Mouse (Mus musculus) central nervous system, embryonic 11.5 days (tissue): ENCODE results near the gene Mgea5. TPM values are rescaled to one million over a fixed set of nuclear protein-coding genes. Genes with fewer than 3 reads are reported as not detected.

Source experiments
- polyA plus RNA-seq: library from polyadenylated mRNA; depleted of rRNA; stranded (reverse); fragments of >200 nt; gene quantifications from 2 replicates; pipeline ENCODE4 v1.2.3, GENCODE M21; 2012; rRNA removed

Mgea5 gene
- 140 and 157 TPM in 2 replicates for polyA plus RNA-seq

DNA sequence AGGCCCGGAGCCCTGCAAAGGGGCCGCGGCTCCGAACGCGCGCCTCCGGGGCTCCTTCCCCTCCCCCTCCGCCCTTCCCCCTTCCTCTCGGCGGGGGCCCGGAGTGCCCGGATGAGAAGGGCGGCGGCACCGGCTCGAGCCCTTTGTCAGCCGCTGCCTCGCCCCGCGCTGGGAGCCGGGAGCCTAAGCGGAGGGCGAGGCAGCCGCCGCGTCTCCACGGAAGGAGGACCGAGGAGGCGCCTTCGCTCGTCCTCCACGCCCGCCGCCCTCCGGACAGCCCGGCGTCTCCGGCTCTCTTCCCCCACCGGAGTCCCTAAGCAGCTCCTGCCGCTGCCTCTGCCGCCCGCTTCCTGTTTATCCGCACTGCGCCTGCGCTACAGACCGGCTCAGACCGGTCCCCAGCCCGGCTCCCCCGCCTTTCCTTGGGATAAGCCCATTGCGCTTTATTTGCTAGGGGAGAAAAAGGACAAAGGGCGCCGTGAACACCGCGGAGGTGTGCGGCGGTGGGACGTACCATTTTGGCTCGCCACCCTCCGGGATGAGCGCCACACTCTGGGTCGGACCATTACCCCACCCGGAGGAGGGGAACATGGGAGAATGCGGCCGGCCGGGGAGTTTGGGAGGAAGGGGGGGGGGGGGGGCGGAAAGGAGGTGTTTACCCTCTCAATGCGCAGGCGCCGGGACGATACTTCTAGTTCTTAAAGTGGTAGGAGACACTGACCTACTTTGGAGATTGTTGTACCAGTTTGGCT, at the start of gene Mgea5:
Gene Mgea5 (minus strand): TSS at position 657 of the 752 bp plus-strand sequence.

DNA sequence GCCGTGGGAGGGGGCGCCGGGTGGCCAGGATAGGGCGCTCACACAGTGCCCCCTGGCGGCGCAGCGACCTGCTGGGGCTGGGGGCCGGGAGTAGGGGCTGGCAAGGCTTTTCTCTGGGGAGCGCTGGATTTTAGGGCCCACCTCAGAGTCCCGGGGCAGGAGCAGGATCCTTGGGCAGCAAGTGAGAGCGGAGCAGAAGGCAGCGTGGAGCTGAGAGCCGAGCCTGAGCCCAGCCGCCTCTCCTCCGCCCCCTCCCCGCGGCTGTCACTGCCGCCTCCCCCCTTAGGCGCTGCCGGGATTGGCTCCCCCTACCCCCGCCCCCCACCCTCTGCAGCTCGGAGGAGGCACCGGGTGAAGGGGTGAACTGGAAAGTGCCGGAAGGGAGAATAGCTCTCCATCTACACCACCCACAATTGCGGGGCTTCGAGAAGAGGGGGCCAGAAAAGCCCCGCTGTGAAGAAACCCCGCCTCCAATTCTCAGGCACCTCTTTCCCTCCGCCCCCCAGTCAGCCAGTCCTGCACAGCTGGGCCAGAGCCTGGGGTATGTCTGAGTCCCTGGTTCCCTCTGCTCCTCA, 32.3 kb upstream of the Mgea5 start, which contains the start of gene Kcnip2:
Gene Kcnip2 (minus strand): TSS at position 231 of the 575 bp plus-strand sequence.

GRCm38 (mm10) chr19:45749243-45750043, 34.2 kb downstream of the Mgea5 start, which contains the start of gene Npm3:
Gene Npm3, minus strand, starts transcription at chr19:45749591.

DNA sequence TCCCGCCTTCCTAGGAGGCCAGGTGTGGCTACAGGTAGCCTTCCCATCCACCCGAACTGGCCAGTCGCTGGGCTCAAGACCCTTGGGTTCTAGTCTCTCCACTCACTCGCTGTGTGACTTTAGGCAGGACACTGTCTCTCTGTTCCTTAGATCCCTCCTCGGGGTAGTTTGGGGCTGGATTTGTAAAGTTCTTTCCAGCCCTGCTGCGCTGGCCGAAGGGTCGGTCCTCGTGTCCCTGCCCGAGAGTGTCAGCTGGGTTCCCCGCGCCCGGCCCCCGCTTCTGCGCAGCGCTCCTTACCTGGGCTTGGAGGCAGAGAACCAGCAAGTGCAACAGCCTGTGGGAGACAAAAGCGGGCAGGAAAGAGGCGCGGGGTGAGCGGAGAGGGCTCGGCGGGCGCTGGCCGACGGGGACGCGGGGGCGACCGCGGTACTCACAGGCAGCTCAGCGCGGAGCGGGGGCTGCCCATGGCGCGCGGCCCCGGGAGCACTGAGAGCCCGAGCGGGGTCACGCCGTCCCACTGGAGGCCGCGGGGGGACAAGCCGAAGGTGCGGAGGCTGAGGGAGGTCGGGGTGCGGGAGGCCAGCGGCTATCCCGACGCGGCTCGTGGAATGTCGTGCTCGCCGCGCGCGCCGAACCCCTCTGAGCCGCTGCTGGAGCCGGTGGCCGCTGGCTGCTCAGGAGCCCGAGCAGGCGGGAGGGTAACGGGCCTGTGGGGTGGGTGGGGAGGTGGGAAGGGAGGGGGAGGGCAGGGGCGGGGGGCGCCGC, 41.2 kb downstream of the Mgea5 start, which contains the start of gene Fgf8:
Gene Fgf8 (minus strand): TSS at position 698 of the 766 bp plus-strand sequence.

Other genes with a start within 250 kb of the Mgea5 start
- 14.6 and 15.0 TPM in 2 replicates for gene Poll, start 223.3 kb downstream of the Mgea5 start, polyA plus RNA-seq
- gene Gm17018, start 223.2 kb downstream of the Mgea5 start, polyA plus RNA-seq: 25.1 and 36.2 TPM in 2 replicates
- 23.9 and 28.1 TPM in 2 replicates for gene Fbxw4, start 123.5 kb downstream of the Mgea5 start, polyA plus RNA-seq
- gene Fgf8, start 40.9 kb downstream of the Mgea5 start, polyA plus RNA-seq: 7.9 and 8.5 TPM in 2 replicates
- 119 and 122 TPM in 2 replicates for gene Npm3, start 34.2 kb downstream of the Mgea5 start, polyA plus RNA-seq
- gene Kcnip2, start 32.2 kb upstream of the Mgea5 start, polyA plus RNA-seq: 1.1 and 1.7 TPM in 2 replicates
- 9.4 and 13.5 TPM in 2 replicates for gene Armh3, start 214.7 kb upstream of the Mgea5 start, polyA plus RNA-seq
- 2.1 and 2.3 TPM in 2 replicates for gene Hps6, start 219.7 kb upstream of the Mgea5 start, polyA plus RNA-seq